Mouse (Mus musculus): ENCODE measurements around the gene Cep55. TPM values are rescaled to one million over a fixed set of nuclear protein-coding genes. Genes with fewer than 3 reads are reported as not detected.

Gene Cep55
- polyA plus RNA-seq, 1 experiment: 75.1 TPM

- no peak for TF ChIP-seq CTCF (IDR thresholded peaks at IDR 0.05; ENCODE audit: low read depth, low read length)
- TF ChIP-seq POLR2A (IDR thresholded peaks at IDR 0.05; ENCODE audit: insufficient read depth, low read length): no peak
- TF ChIP-seq EP300 (IDR thresholded peaks at IDR 0.05; ENCODE audit: insufficient read depth, low read depth, low read length): no peak
Observed at GRCm38 (mm10) chr19:38096858-38097758, 42.3 kb downstream of the Cep55 start, which contains the start of gene Ffar4. Ffar4 (plus strand) TSS chr19:38097071.

GRCm38 (mm10) chr19:38107871-38108270 is 53.1 kb downstream of the Cep55 start:
- TF ChIP-seq CTCF (IDR thresholded peaks at IDR 0.05; ENCODE audit: low read depth, low read length) (no peak), POLR2A (IDR thresholded peaks at IDR 0.05; ENCODE audit: insufficient read depth, low read length) (no peak), EP300 (IDR thresholded peaks at IDR 0.05; ENCODE audit: insufficient read depth, low read depth, low read length) (no peak)
- Histone ChIP-seq H3K9ac (ENCODE audit: low read depth, poor library complexity, severe bottlenecking) (no peak overlapping the region), H3K36me3 (ENCODE audit: control insufficient read depth, insufficient read depth, low read length, poor library complexity, severe bottlenecking) (no peaks in the 10 kb centered on the region), H3K27me3 (ENCODE audit: control insufficient read depth, insufficient read depth, low read length, poor library complexity, severe bottlenecking) (no peaks in the 10 kb centered on the region), H3K27ac (ENCODE audit: insufficient read depth, low read length) (no peak overlapping the region), H3K4me1 (ENCODE audit: control insufficient read depth, insufficient read depth, low read length) (no peaks in the 10 kb centered on the region), H3K4me3 (ENCODE audit: low read depth, low read length) (no peak overlapping the region), H3K9me3 (replicated peaks; ENCODE audit: control insufficient read depth, insufficient read depth, low read length, poor library complexity, severe bottlenecking) (no peaks in the 10 kb centered on the region)

More at GRCm38 (mm10) chr19:38096858-38097758, 42.3 kb downstream of the Cep55 start, which contains the start of gene Ffar4:
- Histone ChIP-seq H3K9ac (ENCODE audit: low read depth, poor library complexity, severe bottlenecking) (peak within 1 kb of the TSS; percentile 19; the same call in 1 of the 2 replicates), H3K36me3 (ENCODE audit: control insufficient read depth, insufficient read depth, low read length, poor library complexity, severe bottlenecking) (no peaks in the 10 kb centered on the region), H3K27me3 (ENCODE audit: control insufficient read depth, insufficient read depth, low read length, poor library complexity, severe bottlenecking) (peaks cover 7% of the 10 kb centered on the region), H3K27ac (ENCODE audit: insufficient read depth, low read length) (no peak within 1 kb of the TSS), H3K9me3 (replicated peaks; ENCODE audit: control insufficient read depth, insufficient read depth, low read length, poor library complexity, severe bottlenecking) (no peaks in the 10 kb centered on the region), H3K4me3 (ENCODE audit: low read depth, low read length) (peak within 1 kb of the TSS; percentile 47), H3K4me1 (ENCODE audit: control insufficient read depth, insufficient read depth, low read length) (peaks cover 3% of the 10 kb centered on the region)

- TF ChIP-seq POLR2A (IDR thresholded peaks at IDR 0.05; ENCODE audit: insufficient read depth, low read length) (no peak), EP300 (IDR thresholded peaks at IDR 0.05; ENCODE audit: insufficient read depth, low read depth, low read length) (no peak), CTCF (IDR thresholded peaks at IDR 0.05; ENCODE audit: low read depth, low read length) (no peak)
- no peaks in the 10 kb centered on the region for H3K36me3 ChIP-seq (ENCODE audit: control insufficient read depth, insufficient read depth, low read length, poor library complexity, severe bottlenecking)
- no peaks in the 10 kb centered on the region for H3K27me3 ChIP-seq (ENCODE audit: control insufficient read depth, insufficient read depth, low read length, poor library complexity, severe bottlenecking)
- H3K4me1 ChIP-seq (ENCODE audit: control insufficient read depth, insufficient read depth, low read length): no peaks in the 10 kb centered on the region
- H3K4me3 ChIP-seq (ENCODE audit: low read depth, low read length): no peak overlapping the region
- H3K9ac ChIP-seq (ENCODE audit: low read depth, poor library complexity, severe bottlenecking): no peak overlapping the region
- no peak overlapping the region for H3K27ac ChIP-seq (ENCODE audit: insufficient read depth, low read length)
- H3K9me3 ChIP-seq (replicated peaks; ENCODE audit: control insufficient read depth, insufficient read depth, low read length, poor library complexity, severe bottlenecking): no peaks in the 10 kb centered on the region
Observed at GRCm38 (mm10) chr19:38109506-38110242, 54.9 kb downstream of the Cep55 start.

- H3K27ac ChIP-seq (ENCODE audit: insufficient read depth, low read length): no peak overlapping the region
- H3K9me3 ChIP-seq (replicated peaks; ENCODE audit: control insufficient read depth, insufficient read depth, low read length, poor library complexity, severe bottlenecking): no peaks in the 10 kb centered on the region
- H3K36me3 ChIP-seq (ENCODE audit: control insufficient read depth, insufficient read depth, low read length, poor library complexity, severe bottlenecking): no peaks in the 10 kb centered on the region
- H3K4me3 ChIP-seq (ENCODE audit: low read depth, low read length): no peak overlapping the region
- TF ChIP-seq POLR2A (IDR thresholded peaks at IDR 0.05; ENCODE audit: insufficient read depth, low read length) (no peak), CTCF (IDR thresholded peaks at IDR 0.05; ENCODE audit: low read depth, low read length) (no peak), EP300 (IDR thresholded peaks at IDR 0.05; ENCODE audit: insufficient read depth, low read depth, low read length) (no peak)
- H3K4me1 ChIP-seq (ENCODE audit: control insufficient read depth, insufficient read depth, low read length): no peaks in the 10 kb centered on the region
- H3K9ac ChIP-seq (ENCODE audit: low read depth, poor library complexity, severe bottlenecking): no peak overlapping the region
- no peaks in the 10 kb centered on the region for H3K27me3 ChIP-seq (ENCODE audit: control insufficient read depth, insufficient read depth, low read length, poor library complexity, severe bottlenecking)
Observed at GRCm38 (mm10) chr19:38111056-38111455, 56.2 kb downstream of the Cep55 start.

GRCm38 (mm10) chr19:38112575-38112974 is 57.8 kb downstream of the Cep55 start:
- no peak overlapping the region for H3K9ac ChIP-seq (ENCODE audit: low read depth, poor library complexity, severe bottlenecking)
- no peaks in the 10 kb centered on the region for H3K4me1 ChIP-seq (ENCODE audit: control insufficient read depth, insufficient read depth, low read length)
- H3K27me3 ChIP-seq (ENCODE audit: control insufficient read depth, insufficient read depth, low read length, poor library complexity, severe bottlenecking): no peaks in the 10 kb centered on the region
- H3K9me3 ChIP-seq (replicated peaks; ENCODE audit: control insufficient read depth, insufficient read depth, low read length, poor library complexity, severe bottlenecking): no peaks in the 10 kb centered on the region
- no peaks in the 10 kb centered on the region for H3K36me3 ChIP-seq (ENCODE audit: control insufficient read depth, insufficient read depth, low read length, poor library complexity, severe bottlenecking)
- no peak overlapping the region for H3K27ac ChIP-seq (ENCODE audit: insufficient read depth, low read length)
- TF ChIP-seq POLR2A (IDR thresholded peaks at IDR 0.05; ENCODE audit: insufficient read depth, low read length): no peak
- no peak for TF ChIP-seq CTCF (IDR thresholded peaks at IDR 0.05; ENCODE audit: low read depth, low read length)
- no peak for TF ChIP-seq EP300 (IDR thresholded peaks at IDR 0.05; ENCODE audit: insufficient read depth, low read depth, low read length)
- H3K4me3 ChIP-seq (ENCODE audit: low read depth, low read length): no peak overlapping the region
